Mouse (Mus musculus): ENCODE data around the gene Sprr2j-ps. TPM values are rescaled to one million over a fixed set of nuclear protein-coding genes. Genes with fewer than 3 reads are reported as not detected.

Sprr2j-ps gene
- total and polyA plus RNA-seq, 2 experiments from 2014 or later, result not detected

DNA sequence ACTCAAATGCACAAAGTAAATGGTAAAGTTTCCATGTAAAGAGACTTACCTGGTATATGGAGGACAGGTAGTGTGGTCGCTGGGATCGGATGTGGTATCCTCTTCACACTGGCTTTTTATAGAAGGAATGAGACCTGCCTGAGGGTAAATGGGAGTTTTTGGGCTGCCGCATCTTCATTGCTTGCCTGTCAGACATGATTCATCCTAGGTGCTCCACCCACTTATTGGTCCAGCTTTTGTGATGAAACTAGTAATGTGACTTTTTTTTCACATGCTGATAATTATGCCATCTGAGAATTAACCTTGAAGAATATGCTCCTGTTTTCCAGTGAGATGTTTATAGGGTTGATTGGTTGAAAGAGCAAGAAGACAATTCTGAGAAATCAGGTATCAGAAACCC is 20.8 kb downstream of the Sprr2j-ps start, which contains the start of gene Sprr1b:
Gene Sprr1b, minus strand, starts transcription at position 101 of the 400 bp plus-strand sequence.
- ATAC-seq, result no peak

DNA sequence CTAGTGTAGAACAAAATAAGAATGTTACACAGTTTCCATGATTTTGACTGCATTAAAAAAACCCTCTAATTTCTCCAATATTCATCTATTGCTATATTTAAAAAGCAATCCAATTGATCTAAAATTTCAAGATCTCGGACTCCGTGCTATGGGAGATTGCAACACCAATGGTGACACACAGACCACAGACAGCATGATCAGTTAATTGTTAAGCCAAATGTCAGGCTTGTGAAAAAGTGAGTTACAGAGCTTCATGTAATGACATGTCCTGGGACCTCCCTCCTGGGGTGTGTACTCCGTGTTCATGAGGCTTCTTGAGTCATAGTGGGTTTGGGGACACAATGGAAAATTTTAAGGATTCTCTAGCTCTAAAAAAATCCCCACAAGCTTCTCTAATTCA is 22.3 kb downstream of the Sprr2j-ps start:
- ATAC-seq, result no peak
- 85% methylated on average over 3 of the region's 3 CpGs for WGBS

More for the DNA sequence above, 20.8 kb downstream of the Sprr2j-ps start, which contains the start of gene Sprr1b:
- Histone ChIP-seq H3K27ac (no peak within 1 kb of the TSS), H3K36me3 (ENCODE audit: insufficient read depth, low read length) (no peaks in the 10 kb centered on the region), H3K27me3 (ENCODE audit: insufficient read depth, low read length) (no peaks in the 10 kb centered on the region), H3K4me3 (ENCODE audit: low read length) (no peak within 1 kb of the TSS), H3K4me1 (ENCODE audit: insufficient read depth, low read length) (no peaks in the 10 kb centered on the region), H3K9ac (replicated peaks; ENCODE audit: low read length) (no peak within 1 kb of the TSS), H3K4me2 (ENCODE audit: low read depth, low read length) (no peak within 1 kb of the TSS), H3K9me3 (ENCODE audit: low read length) (no peaks in the 10 kb centered on the region)
- 91% methylated on average over 3 of the region's 3 CpGs for WGBS
- no peak for DNase-seq (ENCODE audit: low spot score)
- TF ChIP-seq CTCF (IDR thresholded peaks at IDR 0.05; ENCODE audit: low read depth), result no peak

GRCm38 (mm10) chr3:92455151-92455550 is 37.3 kb downstream of the Sprr2j-ps start:
- WGBS, result 90% methylated on average over 5 of the region's 5 CpGs

More for the DNA sequence above, 22.3 kb downstream of the Sprr2j-ps start:
- no peak overlapping the region for H3K27ac ChIP-seq
- no peak overlapping the region for H3K4me3 ChIP-seq (ENCODE audit: low read length)
- H3K27me3 ChIP-seq (ENCODE audit: insufficient read depth, low read length), result no peaks in the 10 kb centered on the region
- no peak overlapping the region for H3K4me2 ChIP-seq (ENCODE audit: low read depth, low read length)
- DNase-seq (ENCODE audit: low spot score), result no peak
- H3K36me3 ChIP-seq (ENCODE audit: insufficient read depth, low read length), result no peaks in the 10 kb centered on the region
- no peak for TF ChIP-seq CTCF (IDR thresholded peaks at IDR 0.05; ENCODE audit: low read depth)
- no peaks in the 10 kb centered on the region for H3K9me3 ChIP-seq (ENCODE audit: low read length)
- no peak overlapping the region for H3K9ac ChIP-seq (replicated peaks; ENCODE audit: low read length)
- no peaks in the 10 kb centered on the region for H3K4me1 ChIP-seq (ENCODE audit: insufficient read depth, low read length)

DNA sequence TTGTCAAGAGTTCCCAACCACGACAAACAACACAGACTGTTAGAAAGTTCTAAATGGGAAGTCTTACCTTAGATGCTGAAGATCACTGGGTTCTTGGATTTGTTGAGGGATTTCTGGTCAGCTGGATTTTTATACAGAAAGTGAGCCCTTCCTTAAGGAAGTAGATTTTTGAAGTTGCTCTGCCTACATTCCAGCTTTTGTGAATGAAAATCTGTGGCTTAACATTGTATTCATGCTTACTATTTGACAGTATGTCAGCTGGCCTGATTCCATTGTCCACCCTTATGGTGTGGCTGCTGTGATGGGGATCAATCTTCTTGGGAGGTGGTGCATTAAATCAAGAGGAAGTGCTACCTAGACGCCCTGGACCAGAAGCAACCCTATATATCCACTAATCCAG is 40.7 kb downstream of the Sprr2j-ps start, which contains the start of gene Sprr3:
Gene Sprr3, minus strand, starts transcription at position 101 of the 400 bp plus-strand sequence.
- Histone ChIP-seq H3K4me1 (ENCODE audit: insufficient read depth, low read length) (no peaks in the 10 kb centered on the region), H3K4me2 (ENCODE audit: low read depth, low read length) (no peak within 1 kb of the TSS), H3K27me3 (ENCODE audit: insufficient read depth, low read length) (no peaks in the 10 kb centered on the region), H3K9ac (replicated peaks; ENCODE audit: low read length) (no peak within 1 kb of the TSS), H3K9me3 (ENCODE audit: low read length) (no peaks in the 10 kb centered on the region), H3K4me3 (ENCODE audit: low read length) (no peak within 1 kb of the TSS), H3K36me3 (ENCODE audit: insufficient read depth, low read length) (no peaks in the 10 kb centered on the region), H3K27ac (no peak within 1 kb of the TSS)
- 61% methylated on average over 2 of the region's 2 CpGs for WGBS
- ATAC-seq (no peak), DNase-seq (ENCODE audit: low spot score) (no peak)
- no peak for TF ChIP-seq CTCF (IDR thresholded peaks at IDR 0.05; ENCODE audit: low read depth)

More at GRCm38 (mm10) chr3:92455151-92455550, 37.3 kb downstream of the Sprr2j-ps start:
- H3K27ac ChIP-seq, result no peak overlapping the region
- H3K4me3 ChIP-seq (ENCODE audit: low read length), result no peak overlapping the region
- no peak overlapping the region for H3K4me2 ChIP-seq (ENCODE audit: low read depth, low read length)
- no peaks in the 10 kb centered on the region for H3K36me3 ChIP-seq (ENCODE audit: insufficient read depth, low read length)
- H3K9ac ChIP-seq (replicated peaks; ENCODE audit: low read length), result no peak overlapping the region
- no peaks in the 10 kb centered on the region for H3K27me3 ChIP-seq (ENCODE audit: insufficient read depth, low read length)
- no peaks in the 10 kb centered on the region for H3K9me3 ChIP-seq (ENCODE audit: low read length)
- DNase-seq (ENCODE audit: low spot score) (no peak), ATAC-seq (no peak)
- H3K4me1 ChIP-seq (ENCODE audit: insufficient read depth, low read length), result no peaks in the 10 kb centered on the region
- TF ChIP-seq CTCF (IDR thresholded peaks at IDR 0.05; ENCODE audit: low read depth), result no peak

- ATAC-seq (no peak), DNase-seq (ENCODE audit: low spot score) (no peak)
- no peak overlapping the region for H3K27ac ChIP-seq
- no peaks in the 10 kb centered on the region for H3K36me3 ChIP-seq (ENCODE audit: insufficient read depth, low read length)
- no peaks in the 10 kb centered on the region for H3K4me1 ChIP-seq (ENCODE audit: insufficient read depth, low read length)
- H3K27me3 ChIP-seq (ENCODE audit: insufficient read depth, low read length), result no peaks in the 10 kb centered on the region
- 82% methylated on average over 1 of the region's 1 CpGs for WGBS
- no peak overlapping the region for H3K4me2 ChIP-seq (ENCODE audit: low read depth, low read length)
- H3K4me3 ChIP-seq (ENCODE audit: low read length), result no peak overlapping the region
- TF ChIP-seq CTCF (IDR thresholded peaks at IDR 0.05; ENCODE audit: low read depth), result no peak
- no peak overlapping the region for H3K9ac ChIP-seq (replicated peaks; ENCODE audit: low read length)
- H3K9me3 ChIP-seq (ENCODE audit: low read length), result no peaks in the 10 kb centered on the region
Observed at GRCm38 (mm10) chr3:92466576-92466975, 48.7 kb downstream of the Sprr2j-ps start.

GRCm38 (mm10) chr3:92467424-92467823 is 49.5 kb downstream of the Sprr2j-ps start:
- Histone ChIP-seq H3K9ac (replicated peaks; ENCODE audit: low read length) (no peak overlapping the region), H3K4me3 (ENCODE audit: low read length) (no peak overlapping the region), H3K36me3 (ENCODE audit: insufficient read depth, low read length) (no peaks in the 10 kb centered on the region), H3K27me3 (ENCODE audit: insufficient read depth, low read length) (no peaks in the 10 kb centered on the region), H3K4me2 (ENCODE audit: low read depth, low read length) (no peak overlapping the region), H3K4me1 (ENCODE audit: insufficient read depth, low read length) (no peaks in the 10 kb centered on the region), H3K9me3 (ENCODE audit: low read length) (no peaks in the 10 kb centered on the region), H3K27ac (no peak overlapping the region)
- ATAC-seq (no peak), DNase-seq (ENCODE audit: low spot score) (no peak)
- TF ChIP-seq CTCF (IDR thresholded peaks at IDR 0.05; ENCODE audit: low read depth), result no peak

Other genes starting within 250 kb of the Sprr2j-ps start
- not detected in 2 replicates for gene Sprr2a1, start 202.3 kb upstream of the Sprr2j-ps start, total RNA-seq (2014; rRNA removed)
- not detected in 2 replicates for gene Sprr2a1, start 202.3 kb upstream of the Sprr2j-ps start, polyA plus RNA-seq (2015; fragmentation: Nextera tagmentation; extraction: Ambion mirVana)
- gene Sprr2a2, start 202.2 kb upstream of the Sprr2j-ps start, total RNA-seq (2014; rRNA removed), result not detected in 2 replicates
- not detected in 2 replicates for gene Sprr2a2, start 202.2 kb upstream of the Sprr2j-ps start, polyA plus RNA-seq (2015; fragmentation: Nextera tagmentation; extraction: Ambion mirVana)
- gene Sprr2a3, start 132.7 kb upstream of the Sprr2j-ps start, total RNA-seq (2014; rRNA removed), result not detected in 2 replicates
- gene Sprr2a3, start 132.7 kb upstream of the Sprr2j-ps start, polyA plus RNA-seq (2015; fragmentation: Nextera tagmentation; extraction: Ambion mirVana), result not detected in 2 replicates
- not detected in 2 replicates for gene Sprr2b, start 101.5 kb upstream of the Sprr2j-ps start, total RNA-seq (2014; rRNA removed)
- gene Sprr2b, start 101.5 kb upstream of the Sprr2j-ps start, polyA plus RNA-seq (2015; fragmentation: Nextera tagmentation; extraction: Ambion mirVana), result 0.24 and 0.44 TPM in 2 replicates
- gene Sprr2d, start 78.9 kb upstream of the Sprr2j-ps start, total RNA-seq (2014; rRNA removed), result not detected in 2 replicates
- not detected in 2 replicates for gene Sprr2d, start 78.9 kb upstream of the Sprr2j-ps start, polyA plus RNA-seq (2015; fragmentation: Nextera tagmentation; extraction: Ambion mirVana)
- gene Sprr2e, start 65.9 kb upstream of the Sprr2j-ps start, total RNA-seq (2014; rRNA removed), result not detected in 2 replicates
- gene Sprr2e, start 65.9 kb upstream of the Sprr2j-ps start, polyA plus RNA-seq (2015; fragmentation: Nextera tagmentation; extraction: Ambion mirVana), result not detected in 2 replicates
- not detected in 2 replicates for gene Sprr2f, start 52.9 kb upstream of the Sprr2j-ps start, total RNA-seq (2014; rRNA removed)
- gene Sprr2f, start 52.9 kb upstream of the Sprr2j-ps start, polyA plus RNA-seq (2015; fragmentation: Nextera tagmentation; extraction: Ambion mirVana), result not detected in 2 replicates
- not detected in 2 replicates for gene Sprr2h, start 32.4 kb upstream of the Sprr2j-ps start, total RNA-seq (2014; rRNA removed)
- not detected in 2 replicates for gene Sprr2h, start 32.4 kb upstream of the Sprr2j-ps start, polyA plus RNA-seq (2015; fragmentation: Nextera tagmentation; extraction: Ambion mirVana)
- gene Sprr2i, start 10.1 kb upstream of the Sprr2j-ps start, total RNA-seq (2014; rRNA removed), result not detected in 2 replicates
- not detected in 2 replicates for gene Sprr2i, start 10.1 kb upstream of the Sprr2j-ps start, polyA plus RNA-seq (2015; fragmentation: Nextera tagmentation; extraction: Ambion mirVana)
- 2.5 and 3.7 TPM in 2 replicates for gene Gm9774, start 11.3 kb downstream of the Sprr2j-ps start, total RNA-seq (2014; rRNA removed)
- gene Gm9774, start 11.3 kb downstream of the Sprr2j-ps start, polyA plus RNA-seq (2015; fragmentation: Nextera tagmentation; extraction: Ambion mirVana), result 9.4 and 9.6 TPM in 2 replicates
- gene Sprr2k, start 14.5 kb downstream of the Sprr2j-ps start, total RNA-seq (2014; rRNA removed), result not detected in 2 replicates
- not detected in 2 replicates for gene Sprr2k, start 14.5 kb downstream of the Sprr2j-ps start, polyA plus RNA-seq (2015; fragmentation: Nextera tagmentation; extraction: Ambion mirVana)
- gene Sprr1b, start 20.7 kb downstream of the Sprr2j-ps start, total RNA-seq (2014; rRNA removed), result not detected in 2 replicates
- gene Sprr1b, start 20.7 kb downstream of the Sprr2j-ps start, polyA plus RNA-seq (2015; fragmentation: Nextera tagmentation; extraction: Ambion mirVana), result 0.18 TPM in 1 of 2 replicates, not detected in the other
- not detected in 2 replicates for gene Sprr3, start 40.6 kb downstream of the Sprr2j-ps start, total RNA-seq (2014; rRNA removed)
- gene Sprr3, start 40.6 kb downstream of the Sprr2j-ps start, polyA plus RNA-seq (2015; fragmentation: Nextera tagmentation; extraction: Ambion mirVana), result not detected in 2 replicates
- not detected in 2 replicates for gene Sprr1a, start 67.8 kb downstream of the Sprr2j-ps start, total RNA-seq (2014; rRNA removed)
- 0.23 and 0.25 TPM in 2 replicates for gene Sprr1a, start 67.8 kb downstream of the Sprr2j-ps start, polyA plus RNA-seq (2015; fragmentation: Nextera tagmentation; extraction: Ambion mirVana)
- not detected in 2 replicates for gene Sprr4, start 82.4 kb downstream of the Sprr2j-ps start, total RNA-seq (2014; rRNA removed)
- gene Sprr4, start 82.4 kb downstream of the Sprr2j-ps start, polyA plus RNA-seq (2015; fragmentation: Nextera tagmentation; extraction: Ambion mirVana), result not detected in 2 replicates
- not detected in 2 replicates for gene 2310046K23Rik, start 116.4 kb downstream of the Sprr2j-ps start, total RNA-seq (2014; rRNA removed)
- not detected in 2 replicates for gene 2310046K23Rik, start 116.4 kb downstream of the Sprr2j-ps start, polyA plus RNA-seq (2015; fragmentation: Nextera tagmentation; extraction: Ambion mirVana)
- not detected in 2 replicates for gene Ivl, start 155.7 kb downstream of the Sprr2j-ps start, total RNA-seq (2014; rRNA removed)
- not detected in 2 replicates for gene Ivl, start 155.7 kb downstream of the Sprr2j-ps start, polyA plus RNA-seq (2015; fragmentation: Nextera tagmentation; extraction: Ambion mirVana)
- not detected in 2 replicates for gene Smcp, start 170.9 kb downstream of the Sprr2j-ps start, total RNA-seq (2014; rRNA removed)
- not detected in 2 replicates for gene Smcp, start 170.9 kb downstream of the Sprr2j-ps start, polyA plus RNA-seq (2015; fragmentation: Nextera tagmentation; extraction: Ambion mirVana)
- not detected in 2 replicates for gene 2210017I01Rik, start 189.4 kb downstream of the Sprr2j-ps start, total RNA-seq (2014; rRNA removed)
- gene 2210017I01Rik, start 189.4 kb downstream of the Sprr2j-ps start, polyA plus RNA-seq (2015; fragmentation: Nextera tagmentation; extraction: Ambion mirVana), result not detected in 2 replicates
- gene Lce6a, start 203.6 kb downstream of the Sprr2j-ps start, total RNA-seq (2014; rRNA removed), result not detected in 2 replicates
- gene Lce6a, start 203.6 kb downstream of the Sprr2j-ps start, polyA plus RNA-seq (2015; fragmentation: Nextera tagmentation; extraction: Ambion mirVana), result not detected in 2 replicates
- not detected in 2 replicates for gene Lce1a1, start 230.2 kb downstream of the Sprr2j-ps start, total RNA-seq (2014; rRNA removed)
- not detected in 2 replicates for gene Lce1a1, start 230.2 kb downstream of the Sprr2j-ps start, polyA plus RNA-seq (2015; fragmentation: Nextera tagmentation; extraction: Ambion mirVana)
- gene Lce1b, start 238.8 kb downstream of the Sprr2j-ps start, total RNA-seq (2014; rRNA removed), result not detected in 2 replicates
- gene Lce1b, start 238.8 kb downstream of the Sprr2j-ps start, polyA plus RNA-seq (2015; fragmentation: Nextera tagmentation; extraction: Ambion mirVana), result not detected in 2 replicates